Mouse (Mus musculus) spleen, adult 2 months (tissue): Measurements from ENCODE around the gene Synm. TPM values are rescaled to one million over a fixed set of nuclear protein-coding genes. Genes with fewer than 3 reads are reported as not detected.

Source experiments
- DNase-seq, 2 experiments: peaks; one replicate each; pipeline versions ENCODE4 v3.0.0 to v3.0.0-alpha.2; 2012 to 2021; ENCODE audit warnings: low spot score in 2 of 2, low read depth in 1 of 2
- H3K27ac ChIP-seq: fragments of 200-500 bp; 2 replicates; pipeline ENCODE4 v1.5.1; 2012; ENCODE audit warnings: low read length, inconsistent platforms; ENCODE audit not compliant: insufficient read depth
- H3K27me3 ChIP-seq: fragments of 200-500 bp; 2 replicates; pipeline ENCODE4 v1.6.1; 2012; ENCODE audit warnings: mild to moderate bottlenecking, moderate library complexity, low read length, inconsistent platforms; ENCODE audit not compliant: control insufficient read depth, insufficient read depth
- H3K36me3 ChIP-seq: fragments of 200-500 bp; 2 replicates; pipeline ENCODE4 v1.6.1; 2012; ENCODE audit warnings: mild to moderate bottlenecking, low read length, inconsistent platforms; ENCODE audit not compliant: control insufficient read depth, insufficient read depth
- H3K4me1 ChIP-seq: fragments of 200-500 bp; 2 replicates; pipeline ENCODE4 v1.6.1; 2011; ENCODE audit warnings: inconsistent platforms; ENCODE audit not compliant: control insufficient read depth, insufficient read depth, insufficient read length
- H3K4me3 ChIP-seq: fragments of 200-500 bp; 2 replicates; pipeline ENCODE4 v1.5.1; 2011; ENCODE audit warnings: mild to moderate bottlenecking, inconsistent platforms; ENCODE audit not compliant: insufficient read depth, insufficient read length; ENCODE audit errors: extremely low read depth
- CTCF ChIP-seq: fragments of 200-500 bp; IDR thresholded peaks from 2 replicates; pipeline ENCODE4 v1.5.1; 2011; ENCODE audit warnings: mild to moderate bottlenecking, inconsistent platforms; ENCODE audit not compliant: insufficient read depth, insufficient read length, insufficient replicate concordance; ENCODE audit errors: extremely low read depth
- POLR2A ChIP-seq: fragments of 200-500 bp; IDR thresholded peaks from 2 replicates; pipeline ENCODE4 v1.6.1; 2011; ENCODE audit warnings: low read depth, low read length, inconsistent platforms
- WGBS: fragments of 180-500 bp; shearing (Covaris S2); methylation state at CpG from one replicate; pipeline ENCODE4 v1.1.7; 2018; 5-methylcytosine and 5-hydroxymethylcytosine counted together
- polyA plus RNA-seq: library from polyadenylated mRNA; depleted of rRNA; stranded (reverse); fragments of >200 nt; gene quantifications from 2 replicates; pipeline ENCODE4 v1.2.3, GENCODE M21; 2012

The Synm gene
- polyA plus RNA-seq, 1 experiment, result 1.3 TPM

DNA sequence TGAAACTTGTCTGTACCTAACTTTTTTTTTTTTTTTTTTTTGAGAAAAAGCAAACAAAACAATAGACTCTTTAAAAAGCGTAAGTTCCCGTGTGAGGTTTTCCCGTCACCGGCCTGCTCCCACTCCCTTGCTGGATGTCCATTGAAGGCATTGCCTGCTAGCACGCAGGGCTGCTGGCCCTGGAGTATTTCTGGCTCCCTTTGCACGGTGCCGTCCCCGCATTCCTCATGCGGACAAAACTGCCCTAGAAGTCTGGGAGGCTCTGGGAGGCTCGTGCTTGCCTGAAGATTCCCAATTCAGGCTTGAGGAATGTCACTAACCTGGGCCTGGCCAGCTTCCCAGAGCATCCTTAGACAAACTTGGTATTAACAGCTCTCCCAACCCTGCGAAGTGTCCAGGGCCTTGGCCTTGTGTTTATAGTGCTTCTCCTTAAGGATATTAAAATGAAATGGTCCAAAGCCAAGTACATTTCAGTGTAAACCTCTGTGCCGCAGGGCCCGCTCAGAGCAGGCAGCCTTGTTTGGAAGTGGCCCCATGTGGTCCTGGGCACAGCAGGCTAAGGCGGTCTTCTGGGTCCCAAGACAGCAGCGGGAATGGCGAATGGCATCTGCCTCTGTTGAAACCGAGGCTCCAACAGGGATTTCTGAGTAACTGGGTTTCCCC, 58.2 kb downstream of the Synm start:
- Histone ChIP-seq H3K4me1 (no peaks in the 10 kb centered on the region), H3K27me3 (no peaks in the 10 kb centered on the region), H3K36me3 (no peaks in the 10 kb centered on the region), H3K4me3 (no peak overlapping the region), H3K27ac (no peak overlapping the region)
- TF ChIP-seq CTCF, result no peak
- no peak for TF ChIP-seq POLR2A
- WGBS, result 89% methylated on average over 17 of the region's 17 CpGs
- no peak for DNase-seq

DNA sequence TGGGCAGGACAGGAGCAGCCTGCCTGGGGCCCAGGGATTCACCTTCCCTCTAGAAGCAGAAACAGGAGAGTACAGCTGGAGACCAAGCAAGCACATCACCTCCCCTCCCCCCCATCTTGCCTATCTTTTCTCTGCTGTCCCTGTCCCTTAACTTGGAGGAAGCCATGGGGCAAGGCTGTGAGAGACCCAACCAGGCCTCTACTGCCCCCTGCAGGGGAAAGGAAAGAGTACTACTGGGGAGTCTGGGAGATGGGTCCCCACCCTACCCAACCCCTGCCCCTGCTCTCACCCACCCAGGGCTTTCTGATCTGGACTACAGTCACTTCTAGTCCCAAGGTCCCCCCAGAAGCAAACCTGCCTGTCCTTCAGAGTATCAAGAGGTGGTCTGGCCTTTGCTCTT, 58.7 kb downstream of the Synm start:
- DNase-seq, result no peak
- H3K36me3 ChIP-seq, result no peaks in the 10 kb centered on the region
- no peak overlapping the region for H3K4me3 ChIP-seq
- no peak overlapping the region for H3K27ac ChIP-seq
- no peaks in the 10 kb centered on the region for H3K27me3 ChIP-seq
- TF ChIP-seq CTCF, result peak; percentile 28; the same call in 1 of the 2 replicates
- TF ChIP-seq POLR2A, result no peak
- no peaks in the 10 kb centered on the region for H3K4me1 ChIP-seq

DNA sequence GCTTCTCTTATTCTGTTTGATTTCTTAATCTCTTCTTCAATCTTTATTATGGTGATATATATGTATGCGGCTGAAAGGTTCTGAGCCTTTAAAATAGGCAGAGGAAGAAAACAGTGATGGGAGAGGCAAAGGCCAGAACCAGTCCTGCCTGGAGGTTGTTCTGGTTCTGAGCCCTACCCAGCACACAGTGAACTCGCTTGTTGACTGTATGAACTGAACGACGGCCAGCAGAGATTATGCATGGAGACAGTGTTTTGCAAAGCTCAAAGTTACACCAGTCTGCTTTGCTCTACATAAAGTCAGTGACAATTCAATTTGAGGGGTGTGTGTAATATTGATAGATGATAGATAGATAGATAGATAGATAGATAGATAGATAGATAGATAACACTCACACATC, 60.2 kb downstream of the Synm start:
- no peak overlapping the region for H3K27ac ChIP-seq
- no peak overlapping the region for H3K4me3 ChIP-seq
- no peak for DNase-seq
- H3K4me1 ChIP-seq, result no peaks in the 10 kb centered on the region
- TF ChIP-seq CTCF, result no peak
- TF ChIP-seq POLR2A, result no peak
- H3K27me3 ChIP-seq, result no peaks in the 10 kb centered on the region
- H3K36me3 ChIP-seq, result no peaks in the 10 kb centered on the region
- 89% methylated on average over 4 of the region's 4 CpGs for WGBS

DNA sequence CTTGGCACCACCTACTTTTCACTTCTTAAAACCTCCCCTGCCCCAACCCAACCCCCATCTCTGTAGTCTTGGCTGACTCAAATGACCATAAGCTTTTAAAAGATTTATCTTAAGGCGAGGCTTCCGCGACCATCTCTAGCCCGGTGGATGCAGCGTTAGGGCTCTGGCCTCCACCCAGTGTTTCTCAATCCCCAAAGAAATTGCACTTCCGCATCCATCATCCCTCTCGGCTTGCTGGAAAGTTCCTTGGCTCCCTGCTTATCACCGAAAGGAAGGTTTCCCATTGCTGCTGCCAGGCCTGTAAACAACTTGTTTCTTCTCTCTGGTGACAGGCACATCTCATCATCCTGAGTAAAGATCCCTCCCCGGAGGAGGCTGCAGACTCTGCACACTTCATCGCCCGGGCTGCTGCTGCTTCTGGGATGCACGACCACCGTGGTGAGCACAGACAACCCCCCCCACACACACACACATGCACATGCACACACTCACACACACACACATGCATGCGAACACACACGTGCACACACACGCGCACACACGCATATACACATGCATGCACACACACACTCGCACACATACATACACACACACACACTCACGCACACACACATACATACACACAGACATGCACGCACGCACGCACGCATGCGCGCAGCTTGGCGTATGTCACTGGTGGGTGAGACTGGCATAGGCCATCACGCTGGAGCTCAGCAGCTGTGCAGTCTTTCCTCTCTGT, 61.5 kb downstream of the Synm start:
- no peak for TF ChIP-seq POLR2A
- TF ChIP-seq CTCF, result no peak
- WGBS, result 95% methylated on average over 28 of the region's 28 CpGs
- no peak overlapping the region for H3K4me3 ChIP-seq
- no peaks in the 10 kb centered on the region for H3K36me3 ChIP-seq
- DNase-seq, result no peak
- H3K27ac ChIP-seq, result no peak overlapping the region
- H3K4me1 ChIP-seq, result no peaks in the 10 kb centered on the region
- H3K27me3 ChIP-seq, result no peaks in the 10 kb centered on the region

DNA sequence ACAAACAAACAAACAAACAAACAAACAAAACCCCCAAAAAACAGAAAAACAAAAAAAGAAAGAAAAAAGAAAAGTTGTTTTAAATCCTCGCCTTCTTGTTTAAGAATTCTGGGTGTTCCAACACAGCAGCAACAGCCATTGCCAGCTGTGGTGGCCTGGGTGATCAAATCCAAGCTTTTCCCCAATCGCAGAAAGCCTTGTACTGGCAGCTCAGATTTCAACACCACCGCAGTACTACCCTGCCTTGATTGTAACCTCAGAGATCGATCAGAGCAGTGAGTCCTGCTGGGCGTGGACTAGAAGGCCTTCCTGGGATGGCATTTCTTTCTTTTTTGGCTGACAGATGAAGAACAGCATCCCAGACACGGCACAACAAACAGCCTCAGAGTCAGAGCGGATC, 63.6 kb downstream of the Synm start:
- TF ChIP-seq CTCF (no peak), POLR2A (no peak)
- no peaks in the 10 kb centered on the region for H3K36me3 ChIP-seq

DNA sequence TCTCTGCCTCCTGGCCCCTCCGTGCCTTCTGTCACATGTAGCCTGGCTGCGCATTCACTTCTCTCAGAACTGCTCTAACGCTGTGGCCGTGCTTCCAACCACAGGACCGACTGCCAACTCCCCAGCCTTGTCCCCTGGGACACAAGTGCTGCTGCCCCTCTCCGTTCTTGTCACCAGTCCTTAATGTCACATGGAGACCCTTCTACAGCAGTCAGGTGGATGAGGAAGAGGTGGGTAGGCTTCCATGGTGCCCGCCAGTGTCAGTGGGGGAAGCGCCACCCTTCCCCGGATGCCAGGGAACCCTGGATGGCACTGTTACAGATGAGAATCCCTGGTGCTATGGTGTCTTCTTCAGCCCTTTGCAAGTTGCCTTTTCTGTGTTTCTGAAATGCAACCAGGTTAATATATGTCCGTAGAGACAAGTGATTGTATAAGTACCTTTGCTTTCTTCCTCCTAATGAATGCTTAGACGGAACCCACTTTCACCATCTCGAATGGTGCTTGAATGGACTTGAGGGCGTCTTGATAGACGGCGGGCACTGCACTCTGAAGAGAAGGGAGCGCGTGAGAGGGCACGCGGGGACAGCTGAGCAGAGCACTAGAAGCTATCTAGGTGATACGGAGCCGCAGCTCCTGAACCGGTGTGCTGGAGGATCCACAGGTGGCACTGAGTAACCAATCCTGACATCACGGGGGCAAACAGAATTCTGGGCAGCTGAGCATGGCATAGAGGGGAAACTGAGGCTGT, 66.6 kb downstream of the Synm start:
- Histone ChIP-seq H3K36me3 (no peaks in the 10 kb centered on the region), H3K4me3 (no peak overlapping the region), H3K27me3 (no peaks in the 10 kb centered on the region), H3K27ac (no peak overlapping the region), H3K4me1 (no peaks in the 10 kb centered on the region)
- DNase-seq, result no peak
- WGBS, result 92% methylated on average over 23 of the region's 23 CpGs
- TF ChIP-seq POLR2A (no peak), CTCF (no peak)

More for the DNA sequence above, 63.6 kb downstream of the Synm start:
- DNase-seq, result no peak
- WGBS, result 91% methylated on average over 7 of the region's 7 CpGs
- no peak overlapping the region for H3K4me3 ChIP-seq
- H3K4me1 ChIP-seq, result no peaks in the 10 kb centered on the region
- no peak overlapping the region for H3K27ac ChIP-seq
- H3K27me3 ChIP-seq, result no peaks in the 10 kb centered on the region
